Mouse (Mus musculus): ENCODE data around the gene Masp1.

DNA sequence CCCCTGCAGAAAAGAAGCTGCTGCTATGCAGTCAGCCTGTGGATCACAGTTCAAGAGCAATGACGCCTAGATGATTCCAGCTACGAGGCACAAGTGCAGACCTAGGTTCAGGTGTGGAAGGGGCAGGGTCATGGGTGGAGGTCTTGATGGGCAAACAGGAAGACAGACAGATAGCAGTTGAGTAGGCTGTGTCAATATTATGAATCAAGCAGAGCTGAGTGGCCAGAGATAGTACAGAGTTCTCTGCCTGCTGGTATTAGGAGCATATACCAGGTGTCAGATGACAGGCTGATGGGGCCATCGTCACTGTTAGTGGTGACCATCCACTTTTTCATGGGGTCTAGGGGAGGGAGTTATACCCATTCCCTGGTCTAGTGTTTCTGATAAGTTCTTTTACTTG lies 13.1 kb upstream of the Masp1 start:
- no peak for TF ChIP-seq CTCF (IDR thresholded peaks at IDR 0.05; ENCODE audit: extremely low read depth, insufficient read depth, low read length)
- TF ChIP-seq POLR2A (IDR thresholded peaks at IDR 0.05; ENCODE audit: extremely low read depth, insufficient read depth, low read length): no peak
